Mouse (Mus musculus) megakaryocyte, embryonic 14.5 days (primary cell): ENCODE results near the gene Zbed4.

Experiments
- FLI1 ChIP-seq: IDR thresholded peaks from 2 replicates; pipeline ENCODE4 v1.6.1; 2012; ENCODE audit warnings: low read length, inconsistent platforms, mixed read lengths
- GATA1 ChIP-seq: IDR thresholded peaks from 3 replicates; pipeline ENCODE4 v1.6.1; 2012; ENCODE audit warnings: mixed read lengths, low read length, inconsistent platforms, borderline replicate concordance

- no peak for TF ChIP-seq FLI1
- TF ChIP-seq GATA1, result no peak
Observed at GRCm38 (mm10) chr15:88708657-88709511, 42.6 kb upstream of the Zbed4 start.
